Mouse (Mus musculus): ENCODE results near the gene Pllp. TPM values are rescaled to one million over a fixed set of nuclear protein-coding genes. Genes with fewer than 3 reads are reported as not detected.

Pllp gene
- 164 and 188 TPM in 2 replicates for polyA plus RNA-seq (2015; fragmentation: Nextera tagmentation; extraction: Ambion mirVana)

DNA sequence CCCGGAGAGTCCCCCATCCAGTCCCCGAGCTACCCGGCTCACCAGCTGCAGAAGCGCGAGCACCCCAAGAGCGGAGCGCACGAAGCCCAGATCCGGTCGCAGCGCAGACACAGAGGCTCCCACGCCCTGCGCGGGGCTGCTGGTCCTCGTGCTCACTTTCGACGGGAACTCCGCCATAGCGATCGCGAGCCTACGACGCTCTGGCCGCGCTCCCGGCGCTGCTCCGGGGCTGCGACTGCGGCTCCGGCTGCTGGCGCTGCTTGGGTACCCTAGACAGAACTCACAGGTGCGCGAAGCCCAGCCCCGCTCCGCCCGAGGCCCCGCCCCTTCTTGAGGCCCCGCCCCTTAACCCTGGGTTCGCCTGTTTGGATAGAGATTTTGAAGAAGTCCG, at the start of gene Pllp:
Gene Pllp, minus strand, starts transcription at position 285 of the 391 bp plus-strand sequence.
- H3K27me3 ChIP-seq (ENCODE audit: control insufficient read depth, insufficient read depth, low read length), result peaks cover 2% of the 10 kb centered on the region; the same call in 1 of the 2 replicates
- H3K9me3 ChIP-seq (ENCODE audit: control insufficient read depth, low read length), result no peaks in the 10 kb centered on the region
- 1% methylated on average over 38 of the region's 41 CpGs for WGBS
- peak within 1 kb of the TSS; percentile 46 for H3K4me3 ChIP-seq (ENCODE audit: low read depth, low read length)
- DNase-seq (ENCODE audit: low spot score), result peak; percentile 89
- no peaks in the 10 kb centered on the region; the same call in 1 of the 2 replicates for H3K36me3 ChIP-seq (ENCODE audit: control insufficient read depth, insufficient read depth, low read length)
- peak within 1 kb of the TSS; percentile 45; the same call in 1 of the 2 replicates for H3K27ac ChIP-seq (replicated peaks)
- TF ChIP-seq CTCF (IDR thresholded peaks at IDR 0.05; ENCODE audit: low read depth) (no peak), EP300 (optimal IDR thresholded peaks at IDR 0.05) (no peak)
- peak within 1 kb of the TSS; percentile 61 for H3K9ac ChIP-seq (ENCODE audit: low read length)
- ATAC-seq (ENCODE audit: low FRiP score, low TSS enrichment), result peak; percentile 76
- peak within 1 kb of the TSS; percentile 78 for H3K4me2 ChIP-seq (replicated peaks; ENCODE audit: low read depth)
- no peaks in the 10 kb centered on the region for H3K4me1 ChIP-seq (replicated peaks; ENCODE audit: control insufficient read depth, insufficient read depth)

DNA sequence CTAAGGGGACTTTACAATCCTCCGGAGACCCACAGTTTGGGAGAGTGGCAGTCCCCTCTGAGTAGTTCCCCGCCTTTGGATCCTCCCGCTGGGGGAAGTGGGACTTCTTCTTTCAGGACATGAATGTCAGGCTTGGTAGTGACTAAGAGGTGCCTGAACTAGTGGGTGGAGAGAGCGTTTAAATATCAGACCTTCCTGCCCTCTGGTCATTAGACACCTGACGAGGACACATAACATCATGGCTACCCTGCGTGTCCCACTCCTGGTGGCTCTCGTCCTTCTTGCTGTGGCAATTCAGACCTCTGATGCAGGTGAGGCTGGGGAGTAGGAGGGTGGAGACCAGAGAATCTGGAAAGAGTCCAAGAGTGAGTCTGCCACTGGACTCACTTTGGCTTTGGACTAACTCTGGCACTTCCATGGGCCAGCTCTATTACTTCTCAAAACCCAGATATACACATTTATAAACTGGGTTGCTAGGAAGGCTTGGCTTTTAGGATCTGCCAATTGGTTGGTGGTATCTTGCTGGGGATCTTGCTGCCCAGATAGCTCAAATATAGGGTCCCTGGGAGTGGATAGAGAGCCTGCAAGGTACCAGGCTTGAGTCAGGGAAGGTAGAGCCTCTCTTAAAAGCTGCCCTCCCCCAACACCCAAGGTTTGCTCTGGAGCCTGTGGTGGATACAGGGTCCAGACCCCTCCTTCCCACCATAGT, 49.6 kb upstream of the Pllp start, which contains the start of gene Ccl22:
Gene Ccl22, plus strand, starts transcription at position 115 of the 709 bp plus-strand sequence.
- no peak for DNase-seq (ENCODE audit: low spot score)
- Histone ChIP-seq H3K9ac (ENCODE audit: low read length) (no peak within 1 kb of the TSS), H3K27me3 (ENCODE audit: control insufficient read depth, insufficient read depth, low read length) (no peaks in the 10 kb centered on the region), H3K36me3 (ENCODE audit: control insufficient read depth, insufficient read depth, low read length) (no peaks in the 10 kb centered on the region), H3K9me3 (ENCODE audit: control insufficient read depth, low read length) (no peaks in the 10 kb centered on the region), H3K4me3 (ENCODE audit: low read depth, low read length) (no peak within 1 kb of the TSS), H3K4me1 (replicated peaks; ENCODE audit: control insufficient read depth, insufficient read depth) (no peaks in the 10 kb centered on the region), H3K27ac (replicated peaks) (no peak within 1 kb of the TSS), H3K4me2 (replicated peaks; ENCODE audit: low read depth) (no peak within 1 kb of the TSS)
- WGBS, result 83% methylated on average over 7 of the region's 7 CpGs
- TF ChIP-seq EP300 (optimal IDR thresholded peaks at IDR 0.05), result no peak
- TF ChIP-seq CTCF (IDR thresholded peaks at IDR 0.05; ENCODE audit: low read depth), result no peak
- ATAC-seq (ENCODE audit: low FRiP score, low TSS enrichment), result no peak

DNA sequence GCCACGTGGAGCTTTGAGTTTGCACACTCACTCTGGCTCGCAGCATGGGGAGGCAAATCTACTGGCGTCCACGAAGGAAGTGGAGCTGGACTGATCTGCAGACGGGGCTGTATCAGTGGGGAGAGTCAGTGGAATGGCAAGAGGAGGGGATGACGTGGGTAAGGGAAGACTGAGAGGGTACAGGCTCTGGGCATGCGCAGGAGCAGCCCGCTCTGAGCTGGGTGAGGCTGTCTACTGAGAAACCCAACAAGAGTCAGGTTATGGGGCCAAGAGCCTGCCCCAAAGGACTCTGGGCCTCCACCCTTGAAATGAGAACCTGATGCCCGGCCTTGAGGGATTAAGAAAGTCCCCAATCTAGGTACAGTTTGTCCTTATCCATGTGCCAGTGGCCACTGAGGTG, 48.9 kb upstream of the Pllp start:
- 81% methylated on average over 9 of the region's 9 CpGs for WGBS
- Histone ChIP-seq H3K4me1 (replicated peaks; ENCODE audit: control insufficient read depth, insufficient read depth) (no peaks in the 10 kb centered on the region), H3K36me3 (ENCODE audit: control insufficient read depth, insufficient read depth, low read length) (no peaks in the 10 kb centered on the region), H3K9ac (ENCODE audit: low read length) (no peak overlapping the region), H3K4me2 (replicated peaks; ENCODE audit: low read depth) (no peak overlapping the region), H3K9me3 (ENCODE audit: control insufficient read depth, low read length) (no peaks in the 10 kb centered on the region), H3K4me3 (ENCODE audit: low read depth, low read length) (no peak overlapping the region), H3K27ac (replicated peaks) (no peak overlapping the region), H3K27me3 (ENCODE audit: control insufficient read depth, insufficient read depth, low read length) (no peaks in the 10 kb centered on the region)
- TF ChIP-seq EP300 (optimal IDR thresholded peaks at IDR 0.05) (no peak), CTCF (IDR thresholded peaks at IDR 0.05; ENCODE audit: low read depth) (no peak)
- ATAC-seq (ENCODE audit: low FRiP score, low TSS enrichment) (no peak), DNase-seq (ENCODE audit: low spot score) (no peak)

DNA sequence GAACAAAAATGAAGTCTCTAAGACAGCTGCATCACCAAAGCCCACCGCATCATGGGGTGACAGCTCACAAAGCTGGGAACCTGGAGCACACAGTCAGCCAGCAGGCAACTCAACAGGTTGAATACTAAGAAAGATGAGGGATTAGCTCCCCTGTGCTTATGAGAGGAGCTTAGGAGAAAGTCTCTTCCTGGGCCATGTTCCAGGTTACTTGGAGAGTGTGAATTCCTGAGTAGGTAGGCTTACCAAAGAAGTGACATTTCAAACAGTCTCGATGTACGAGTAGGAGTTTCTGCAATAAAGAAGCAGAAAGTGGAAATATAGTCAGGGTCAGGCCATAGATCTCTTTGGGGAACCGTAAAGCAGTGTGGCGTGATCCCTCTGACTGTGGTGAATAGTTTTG, 48.4 kb upstream of the Pllp start:
- no peak overlapping the region for H3K4me3 ChIP-seq (ENCODE audit: low read depth, low read length)
- ATAC-seq (ENCODE audit: low FRiP score, low TSS enrichment) (no peak), DNase-seq (ENCODE audit: low spot score) (no peak)
- H3K4me2 ChIP-seq (replicated peaks; ENCODE audit: low read depth), result no peak overlapping the region
- no peaks in the 10 kb centered on the region for H3K36me3 ChIP-seq (ENCODE audit: control insufficient read depth, insufficient read depth, low read length)
- H3K9me3 ChIP-seq (ENCODE audit: control insufficient read depth, low read length), result no peaks in the 10 kb centered on the region
- TF ChIP-seq CTCF (IDR thresholded peaks at IDR 0.05; ENCODE audit: low read depth), result no peak
- H3K9ac ChIP-seq (ENCODE audit: low read length), result no peak overlapping the region
- no peak overlapping the region for H3K27ac ChIP-seq (replicated peaks)
- no peaks in the 10 kb centered on the region for H3K27me3 ChIP-seq (ENCODE audit: control insufficient read depth, insufficient read depth, low read length)
- 84% methylated on average over 5 of the region's 5 CpGs for WGBS
- H3K4me1 ChIP-seq (replicated peaks; ENCODE audit: control insufficient read depth, insufficient read depth), result no peaks in the 10 kb centered on the region

DNA sequence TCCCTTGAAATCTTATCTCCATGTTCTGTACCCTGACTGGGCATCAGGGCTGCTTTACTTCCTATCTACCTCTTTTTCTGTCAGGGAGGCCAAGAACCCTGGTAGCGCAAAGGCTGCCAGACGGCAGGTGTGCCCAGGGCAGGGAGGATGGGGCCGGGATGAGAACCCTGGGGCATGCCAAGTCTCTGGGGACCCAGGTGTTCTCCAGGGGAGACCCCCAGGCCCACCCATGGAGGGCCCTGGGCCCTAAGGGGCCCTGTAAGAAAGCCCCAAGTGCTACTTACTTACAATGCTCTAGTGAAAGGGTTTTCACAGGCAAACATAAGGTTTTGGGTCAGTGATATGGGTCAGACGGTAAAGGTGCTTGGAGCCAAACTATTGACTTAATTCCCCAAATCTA, 45.6 kb upstream of the Pllp start:
- H3K9me3 ChIP-seq (ENCODE audit: control insufficient read depth, low read length), result no peaks in the 10 kb centered on the region
- DNase-seq (ENCODE audit: low spot score) (no peak), ATAC-seq (ENCODE audit: low FRiP score, low TSS enrichment) (no peak)
- no peak overlapping the region for H3K4me2 ChIP-seq (replicated peaks; ENCODE audit: low read depth)
- H3K9ac ChIP-seq (ENCODE audit: low read length), result no peak overlapping the region
- TF ChIP-seq CTCF (IDR thresholded peaks at IDR 0.05; ENCODE audit: low read depth), result no peak
- no peak for TF ChIP-seq EP300 (optimal IDR thresholded peaks at IDR 0.05)
- no peak overlapping the region for H3K27ac ChIP-seq (replicated peaks)
- H3K27me3 ChIP-seq (ENCODE audit: control insufficient read depth, insufficient read depth, low read length), result no peaks in the 10 kb centered on the region
- no peaks in the 10 kb centered on the region for H3K36me3 ChIP-seq (ENCODE audit: control insufficient read depth, insufficient read depth, low read length)
- H3K4me1 ChIP-seq (replicated peaks; ENCODE audit: control insufficient read depth, insufficient read depth), result no peaks in the 10 kb centered on the region
- H3K4me3 ChIP-seq (ENCODE audit: low read depth, low read length), result no peak overlapping the region
- 80% methylated on average over 4 of the region's 4 CpGs for WGBS

DNA sequence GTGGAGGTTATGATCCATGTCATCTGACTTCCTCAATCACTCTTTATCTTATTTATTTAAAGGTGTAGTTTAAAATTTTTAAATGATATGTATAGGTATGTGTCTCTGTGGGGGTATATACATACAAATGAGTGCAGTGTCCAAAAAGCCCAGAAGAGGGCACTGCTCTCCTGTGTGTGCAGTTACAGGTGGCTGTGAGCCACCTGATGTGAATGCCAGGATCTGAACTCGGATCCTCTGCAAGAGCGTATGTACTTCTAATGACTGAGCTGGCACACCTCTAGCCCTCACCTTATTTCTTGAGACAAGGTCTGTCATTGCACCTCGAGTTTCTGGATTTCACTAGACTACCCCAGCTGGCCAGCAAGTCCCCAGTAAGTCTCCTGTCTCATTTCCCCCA, 44.5 kb upstream of the Pllp start:
- no peak for DNase-seq (ENCODE audit: low spot score)
- no peaks in the 10 kb centered on the region for H3K27me3 ChIP-seq (ENCODE audit: control insufficient read depth, insufficient read depth, low read length)
- no peaks in the 10 kb centered on the region for H3K9me3 ChIP-seq (ENCODE audit: control insufficient read depth, low read length)
- TF ChIP-seq CTCF (IDR thresholded peaks at IDR 0.05; ENCODE audit: low read depth) (peak; percentile 31), EP300 (optimal IDR thresholded peaks at IDR 0.05) (no peak)
- H3K4me1 ChIP-seq (replicated peaks; ENCODE audit: control insufficient read depth, insufficient read depth), result no peaks in the 10 kb centered on the region
- no peak overlapping the region for H3K4me2 ChIP-seq (replicated peaks; ENCODE audit: low read depth)
- ATAC-seq (ENCODE audit: low FRiP score, low TSS enrichment), result no peak
- H3K9ac ChIP-seq (ENCODE audit: low read length), result no peak overlapping the region
- H3K4me3 ChIP-seq (ENCODE audit: low read depth, low read length), result no peak overlapping the region
- no peaks in the 10 kb centered on the region for H3K36me3 ChIP-seq (ENCODE audit: control insufficient read depth, insufficient read depth, low read length)
- no peak overlapping the region for H3K27ac ChIP-seq (replicated peaks)
- WGBS, result 81% methylated on average over 3 of the region's 3 CpGs
